Mouse (Mus musculus) heart, adult 18-20 months (tissue): Measurements from ENCODE around the gene Rbks. TPM values are rescaled to one million over a fixed set of nuclear protein-coding genes. Genes with fewer than 3 reads are reported as not detected.

ENCODE experiments used
- DNase-seq, 2 experiments: peaks; one replicate each; pipeline ENCODE4 v3.0.0; 2021 to 2022; ENCODE audit warnings: mixed read lengths in 1 of 2
- microRNA-seq, 2 experiments: library from miRNA; unstranded; fragments of <30 nt; microRNA quantifications; one replicate each; pipeline ENCODE4 v1.2.0; 2022
- total RNA-seq, 2 experiments: library from RNA; stranded (reverse); gene quantifications; 2 replicates each; pipeline ENCODE4 v1.2.3; 2021

Gene Rbks
- total RNA-seq, 2 experiments from 2014 or later: 3.5 to 4.1 TPM

DNA sequence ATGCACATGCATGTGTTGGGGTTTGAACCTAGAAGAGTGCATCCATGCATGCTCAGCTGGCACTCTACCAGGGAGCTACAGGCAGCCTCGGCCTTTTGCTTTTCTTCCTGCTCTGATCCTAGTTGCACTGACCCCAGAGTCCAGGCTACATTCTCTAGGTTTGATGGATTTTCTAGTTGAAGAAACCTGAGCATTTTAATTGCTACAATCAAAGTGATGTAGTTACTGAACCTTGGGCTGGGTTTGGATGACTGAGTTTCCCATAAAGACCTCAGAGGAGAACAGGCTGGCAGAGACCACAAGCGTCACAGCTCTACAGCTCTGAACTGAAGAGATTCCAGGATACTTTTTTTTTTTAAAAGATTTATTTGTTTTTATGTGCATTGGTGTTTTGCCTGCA lies 114.2 kb downstream of the Rbks start:
- no peak for DNase-seq

DNA sequence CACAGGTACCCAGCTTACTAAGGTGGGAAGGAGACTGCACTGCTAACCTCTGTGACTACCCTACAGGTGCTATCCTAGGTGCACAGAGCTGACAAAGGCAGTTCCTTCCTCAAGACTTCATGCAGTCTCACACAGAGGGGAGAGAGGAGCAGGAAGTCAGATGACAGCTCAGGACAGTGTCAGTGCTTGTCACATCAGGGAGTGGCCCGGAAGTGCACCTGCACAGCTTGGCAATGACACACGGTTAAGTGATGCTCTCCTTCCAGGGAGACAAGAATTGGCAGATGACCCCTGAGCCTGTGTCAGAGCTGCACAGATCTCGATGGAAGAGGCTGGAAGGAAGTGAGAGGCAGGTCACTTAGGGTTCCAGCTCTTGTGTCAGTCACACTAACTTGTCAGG lies 115.5 kb downstream of the Rbks start:
- no peak for DNase-seq

DNA sequence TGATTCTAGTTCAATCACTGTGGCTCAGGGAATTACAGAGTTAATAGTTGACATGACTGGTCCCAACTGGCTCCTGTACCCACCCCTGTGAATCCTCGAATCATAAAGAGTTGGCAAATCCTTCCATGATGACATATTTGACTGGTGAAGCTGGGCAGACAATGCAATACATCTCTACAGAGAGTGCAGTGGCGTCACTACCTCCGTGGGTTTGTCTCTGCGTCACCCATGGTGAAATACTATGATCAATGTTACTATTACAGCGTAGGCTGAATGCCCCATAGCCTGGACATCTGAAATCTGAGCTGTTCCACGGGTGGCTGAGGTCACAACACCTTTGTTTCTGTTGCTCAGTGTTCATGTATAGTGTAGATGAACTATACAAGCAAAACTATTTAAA lies 116.2 kb downstream of the Rbks start:
- no peak for DNase-seq

DNA sequence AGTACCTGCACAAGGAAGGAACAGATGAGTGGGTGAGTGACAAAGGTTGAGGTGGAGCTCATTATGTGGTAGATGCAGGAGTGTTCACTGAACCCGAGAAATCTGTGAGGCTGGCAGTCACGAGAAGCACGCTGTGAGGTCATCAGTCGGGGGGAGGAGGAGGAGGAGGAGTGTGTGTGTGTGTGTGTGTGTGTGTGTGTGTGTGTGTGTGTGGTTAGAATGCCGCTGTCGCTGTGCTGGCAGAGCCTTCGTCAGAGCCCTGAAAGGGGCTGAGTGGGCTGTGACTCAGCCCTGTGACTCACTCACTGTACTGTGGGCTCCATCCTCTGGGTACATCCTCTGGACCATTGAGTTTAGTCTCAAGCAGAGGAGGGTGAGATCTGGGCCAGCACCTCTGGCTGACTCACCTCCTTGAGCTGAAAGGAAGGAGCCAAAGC lies 120.9 kb downstream of the Rbks start:
- peak in 1 of 2 experiments; percentile 53 for DNase-seq

Small RNAs within 50 kb of the gene (microRNA-seq; reads per million reads assigned to microRNA genes)
- 0 reads per million in 2 experiments for gene Mir3473e

Other genes with a start within 250 kb of the Rbks start
- 10 to 100 TPM; 22.9 to 23.1 TPM for gene Zfp512, start 245.2 kb downstream of the Rbks start, total RNA-seq
- not detected for gene 4930548H24Rik, start 211.9 kb downstream of the Rbks start, total RNA-seq
- gene Gpn1, start 202.9 kb downstream of the Rbks start, total RNA-seq: 10 to 100 TPM; 25.4 to 26.0 TPM
- gene Slc4a1ap, start 170.6 kb downstream of the Rbks start, total RNA-seq: 10 to 100 TPM; 20.8 to 21.7 TPM
- 10 to 100 TPM; 13.0 to 13.9 TPM for gene Supt7l, start 169.8 kb downstream of the Rbks start, total RNA-seq
- gene Mrpl33, start 100.7 kb downstream of the Rbks start, total RNA-seq: 100 to 1,000 TPM; 322 to 333 TPM
- 10 to 100 TPM; 31.5 to 37.7 TPM for gene Babam2, start 57 bp upstream of the Rbks start, total RNA-seq